Mouse (Mus musculus) kidney, embryonic 15.5 days (tissue): ENCODE data around the gene Ifnl3. TPM values are rescaled to one million over a fixed set of nuclear protein-coding genes. Genes with fewer than 3 reads are reported as not detected.
A peak's percentile ranks its signal among the peaks of the same experiment; 100 is the strongest.
"Not testable (repeated sequence)": the region's sequence is repeated elsewhere in the genome, so short reads cannot be mapped to it uniquely, and the experiment has no call there.

Experiments used
- ATAC-seq: fragments of 200-750 bp; cut with Nextera tagmentation; replicated peaks from 2 replicates; pipeline ENCODE4 v1.8.0; 2017; ENCODE audit warnings: moderate TSS enrichment; ENCODE audit not compliant: low FRiP score
- H3K27ac ChIP-seq: fragments of 300-500 bp; sonication (generic); 2 replicates; pipeline ENCODE4 v1.5.1; 2015; ENCODE audit warnings: mild to moderate bottlenecking, inconsistent platforms
- H3K27me3 ChIP-seq: fragments of 300-500 bp; sonication (generic); 2 replicates; pipeline ENCODE4 v1.6.1; 2015; ENCODE audit warnings: inconsistent platforms
- H3K36me3 ChIP-seq: fragments of 300-500 bp; sonication (generic); 2 replicates; pipeline ENCODE4 v1.6.1; 2015; ENCODE audit warnings: inconsistent platforms
- H3K4me1 ChIP-seq: fragments of 300-500 bp; sonication (generic); 2 replicates; pipeline ENCODE4 v1.6.1; 2015; ENCODE audit warnings: inconsistent platforms
- H3K4me2 ChIP-seq: fragments of 300-500 bp; sonication (generic); 2 replicates; pipeline ENCODE4 v1.6.1; 2015; ENCODE audit warnings: moderate library complexity, mild to moderate bottlenecking, inconsistent platforms
- H3K4me3 ChIP-seq: fragments of 300-500 bp; sonication (generic); replicated peaks from 2 replicates; pipeline ENCODE4 v1.5.1; 2015; ENCODE audit warnings: mild to moderate bottlenecking, inconsistent platforms
- H3K9ac ChIP-seq: fragments of 300-500 bp; sonication (generic); 2 replicates; pipeline ENCODE4 v1.6.1; 2015; ENCODE audit warnings: mild to moderate bottlenecking, inconsistent platforms
- H3K9me3 ChIP-seq: fragments of 300-500 bp; sonication (generic); replicated peaks from 2 replicates; pipeline ENCODE4 v1.6.1; 2016; ENCODE audit warnings: inconsistent platforms
- whole genome bisulfite sequencing: fragments of 180-500 bp; shearing (Covaris S2); methylation state at CpG from one replicate; pipeline ENCODE4 v1.1.7; 2015; ENCODE audit warnings: mixed read lengths; 5-methylcytosine and 5-hydroxymethylcytosine counted together
- polyA plus RNA-seq: library from polyadenylated mRNA; unstranded; fragments of >200 nt; fragmentation: Nextera tagmentation; extraction: Ambion mirVana; gene quantifications from 2 replicates; pipeline ENCODE4 v1.2.1, GENCODE M21; 2015

Gene Ifnl3
- polyA plus RNA-seq, 1 experiment from 2014 or later, result not detected

GRCm38 (mm10) chr7:28510405-28510974 lies 12.1 kb upstream of the Ifnl3 start, which contains the start of gene Ifnl2:
Gene Ifnl2 (minus strand): TSS chr7:28510455.
- ATAC-seq, result not testable (repeated sequence)

DNA sequence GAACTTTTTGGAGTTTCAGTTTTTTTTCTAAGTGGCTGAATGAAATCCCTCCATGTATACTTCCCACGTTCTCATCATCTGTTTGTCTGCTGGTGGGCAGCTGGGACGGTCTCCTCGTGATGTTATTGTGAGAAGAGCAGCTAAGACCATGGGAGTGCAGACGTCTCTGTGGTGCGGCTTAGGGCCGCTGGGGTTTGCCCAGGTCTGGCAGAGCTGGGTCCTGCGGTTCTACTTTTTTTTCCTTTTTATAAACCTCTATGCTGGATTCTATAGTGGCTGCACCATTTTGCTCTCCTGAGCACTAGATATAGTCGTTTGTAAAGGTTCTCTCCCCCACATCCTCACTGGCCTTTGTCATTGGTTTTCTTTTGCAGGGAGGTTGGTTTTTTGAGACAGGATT lies 11.2 kb upstream of the Ifnl3 start:
- no peak overlapping the region for H3K27ac ChIP-seq
- no peak overlapping the region for H3K9ac ChIP-seq
- H3K36me3 ChIP-seq, result no peaks in the 10 kb centered on the region
- H3K4me1 ChIP-seq, result no peaks in the 10 kb centered on the region
- H3K9me3 ChIP-seq, result no peaks in the 10 kb centered on the region
- H3K4me2 ChIP-seq, result no peak overlapping the region
- ATAC-seq, result no peak
- H3K27me3 ChIP-seq, result no peaks in the 10 kb centered on the region
- WGBS, result 71% methylated on average over 8 of the region's 8 CpGs
- no peak overlapping the region for H3K4me3 ChIP-seq

More at GRCm38 (mm10) chr7:28510405-28510974, 12.1 kb upstream of the Ifnl3 start, which contains the start of gene Ifnl2:
- not testable (repeated sequence) for H3K9ac ChIP-seq, H3K27me3 ChIP-seq, H3K9me3 ChIP-seq, H3K27ac ChIP-seq, H3K4me3 ChIP-seq, H3K36me3 ChIP-seq, H3K4me1 ChIP-seq, H3K4me2 ChIP-seq
- WGBS, result 65% methylated on average over 8 of the region's 8 CpGs

DNA sequence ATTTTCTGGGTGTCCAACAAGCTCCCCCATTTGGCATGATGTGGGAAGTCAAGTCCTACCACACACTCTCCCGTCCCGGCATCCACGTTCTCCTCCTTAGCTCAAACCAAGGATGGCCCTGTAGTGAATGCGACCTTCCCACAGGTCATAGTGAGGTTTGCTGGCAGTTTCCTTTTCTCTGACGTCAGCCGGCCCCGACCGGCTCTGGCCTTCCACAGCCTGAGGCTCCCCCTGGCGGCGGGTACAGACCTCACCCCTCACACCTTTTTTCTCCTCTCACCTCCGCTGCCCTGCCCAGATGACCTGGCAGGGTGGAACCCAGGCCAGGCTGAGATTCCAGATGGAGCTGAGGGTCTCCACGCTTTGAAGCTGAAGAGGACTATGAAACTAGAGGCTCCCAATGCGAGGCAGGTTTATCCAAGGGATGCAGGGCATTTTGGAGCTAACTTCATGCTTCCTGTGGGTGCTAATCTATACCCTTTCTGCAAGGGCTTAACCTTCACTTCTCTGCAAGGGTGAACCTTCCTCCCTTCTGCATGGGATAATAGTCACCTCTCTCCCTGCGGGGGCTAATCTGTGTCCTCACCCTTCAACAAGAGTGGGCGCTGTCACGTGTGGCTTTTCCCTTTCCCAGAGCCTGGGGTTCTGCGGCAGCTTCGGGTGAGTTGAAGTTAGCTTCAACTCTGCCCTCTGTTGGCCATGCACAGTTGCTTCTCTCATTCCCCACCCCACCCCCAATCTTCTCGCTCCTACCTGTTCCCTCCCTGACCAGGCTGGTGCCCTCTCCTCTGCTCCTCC lies 5.5 kb downstream of the Ifnl3 start:
- H3K9ac ChIP-seq, result no peak overlapping the region
- peaks cover 8% of the 10 kb centered on the region for H3K4me1 ChIP-seq
- no peaks in the 10 kb centered on the region for H3K9me3 ChIP-seq
- H3K4me3 ChIP-seq, result no peak overlapping the region
- peak overlapping the region; percentile 1; the same call in 1 of the 2 replicates for H3K4me2 ChIP-seq
- H3K36me3 ChIP-seq, result no peaks in the 10 kb centered on the region
- no peaks in the 10 kb centered on the region for H3K27me3 ChIP-seq
- H3K27ac ChIP-seq, result no peak overlapping the region
- peak; percentile 40; the same call in 1 of the 2 replicates for ATAC-seq
- WGBS, result 10% methylated on average over 19 of the region's 19 CpGs

GRCm38 (mm10) chr7:28532005-28532404 lies 9.4 kb downstream of the Ifnl3 start:
- Histone ChIP-seq H3K9me3 (no peaks in the 10 kb centered on the region), H3K27ac (no peak overlapping the region), H3K27me3 (no peaks in the 10 kb centered on the region), H3K9ac (no peak overlapping the region), H3K4me2 (no peak overlapping the region), H3K4me3 (no peak overlapping the region), H3K36me3 (no peaks in the 10 kb centered on the region), H3K4me1 (peaks cover 8% of the 10 kb centered on the region)
- no peak for ATAC-seq
- WGBS, result 44% methylated on average over 8 of the region's 8 CpGs

DNA sequence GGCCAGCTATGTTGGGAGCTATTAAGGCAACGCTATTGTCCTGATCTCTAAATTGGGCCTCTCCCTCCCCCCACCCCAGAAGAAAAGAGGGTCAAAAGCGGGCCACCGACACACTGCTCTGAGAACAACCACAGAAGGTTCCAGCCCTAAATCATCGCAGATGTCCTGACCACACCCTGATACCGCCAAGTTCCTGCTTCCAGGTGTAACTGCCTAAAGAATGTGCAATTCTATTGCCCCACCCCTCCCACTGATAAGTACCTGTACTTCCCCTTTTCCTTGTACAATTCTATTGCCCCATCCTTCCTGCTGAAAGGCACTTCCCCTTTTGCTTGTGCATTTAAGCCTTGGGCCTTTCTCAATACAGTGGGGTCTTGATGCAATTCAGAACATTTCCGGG lies 16.2 kb downstream of the Ifnl3 start:
- H3K4me1 ChIP-seq, ATAC-seq: not testable (repeated sequence)
- WGBS, result 85% methylated on average over 6 of the region's 6 CpGs

DNA sequence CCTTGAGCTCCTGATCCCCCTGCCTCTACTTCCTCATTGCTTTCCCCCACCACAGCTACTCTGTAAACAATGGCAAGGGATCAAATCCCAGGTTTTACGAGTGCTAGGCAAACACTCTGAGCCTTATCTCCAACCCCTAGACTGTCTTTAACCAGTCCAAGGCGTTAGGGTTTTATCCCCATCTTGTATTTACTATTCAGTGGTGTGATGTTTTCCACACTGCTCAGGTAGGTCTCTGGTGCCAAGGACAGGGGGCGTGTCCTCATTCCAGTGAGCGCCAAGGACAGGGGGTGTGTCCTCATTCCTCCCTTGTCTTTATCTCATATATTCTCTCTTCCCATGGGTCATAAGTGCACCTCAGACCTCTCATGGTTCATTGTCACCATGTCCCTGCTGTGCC lies 17.9 kb downstream of the Ifnl3 start, which contains the start of gene Sycn:
Sycn (plus strand) TSS at position 360 of the 400 bp plus-strand sequence.
- H3K27me3 ChIP-seq, result peaks cover 18% of the 10 kb centered on the region
- no peak within 1 kb of the TSS for H3K9ac ChIP-seq
- H3K4me1 ChIP-seq, result peaks cover 13% of the 10 kb centered on the region
- H3K27ac ChIP-seq, result no peak within 1 kb of the TSS
- H3K9me3 ChIP-seq, result no peaks in the 10 kb centered on the region
- no peak within 1 kb of the TSS for H3K4me2 ChIP-seq
- 70% methylated on average over 4 of the region's 4 CpGs for WGBS
- ATAC-seq, result no peak
- no peak within 1 kb of the TSS for H3K4me3 ChIP-seq
- H3K36me3 ChIP-seq, result no peaks in the 10 kb centered on the region

More for the DNA sequence above, 16.2 kb downstream of the Ifnl3 start:
- H3K9me3 ChIP-seq, H3K36me3 ChIP-seq, H3K9ac ChIP-seq, H3K4me3 ChIP-seq, H3K27ac ChIP-seq, H3K27me3 ChIP-seq, H3K4me2 ChIP-seq: not testable (repeated sequence)

DNA sequence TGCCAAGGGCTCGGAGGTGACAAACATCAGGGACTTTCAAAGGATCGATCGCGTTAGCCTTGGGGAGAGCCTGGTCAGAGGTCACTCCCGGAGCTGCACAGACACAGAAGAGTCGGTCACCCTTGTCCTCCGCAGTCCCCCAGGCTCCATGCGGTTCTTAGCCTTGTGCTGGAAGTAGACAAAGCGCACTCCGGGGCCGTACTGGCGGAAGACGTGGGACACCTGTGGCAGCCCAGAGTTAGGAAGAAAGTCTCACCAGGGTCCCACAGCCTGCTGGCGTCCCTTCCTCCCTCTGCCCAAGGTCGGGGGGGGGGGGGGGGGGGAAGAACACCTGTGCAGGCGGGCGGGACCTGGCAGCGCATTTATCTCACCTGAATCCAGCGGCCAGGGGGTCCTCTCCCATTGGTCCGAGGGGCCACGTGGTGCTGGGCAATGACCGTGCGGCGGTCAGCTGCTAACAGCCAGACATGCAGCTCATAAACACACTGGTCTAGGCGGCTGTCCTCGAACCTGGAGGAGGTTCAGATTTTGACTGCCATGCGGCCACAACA lies 21.5 kb downstream of the Ifnl3 start:
- peak; percentile 72; the same call in 1 of the 2 replicates for ATAC-seq
- Histone ChIP-seq H3K9me3 (no peaks in the 10 kb centered on the region), H3K27ac (no peak overlapping the region), H3K36me3 (no peaks in the 10 kb centered on the region), H3K9ac (0 out of 2 replicates have a peak overlapping the region, but pooled peaks have one; percentile 31), H3K4me2 (peak overlapping the region; percentile 61), H3K27me3 (peaks cover 40% of the 10 kb centered on the region), H3K4me3 (peak overlapping the region; percentile 32), H3K4me1 (peaks cover 32% of the 10 kb centered on the region)
- WGBS, result 3% methylated on average over 27 of the region's 27 CpGs

GRCm38 (mm10) chr7:28545048-28545890 lies 22.6 kb downstream of the Ifnl3 start:
- H3K36me3 ChIP-seq, result no peaks in the 10 kb centered on the region
- H3K4me1 ChIP-seq, result peaks cover 32% of the 10 kb centered on the region
- H3K4me3 ChIP-seq, result no peak overlapping the region
- H3K27me3 ChIP-seq, result peaks cover 40% of the 10 kb centered on the region
- no peak overlapping the region for H3K27ac ChIP-seq
- WGBS, result 28% methylated on average over 14 of the region's 14 CpGs
- H3K9me3 ChIP-seq, result no peaks in the 10 kb centered on the region
- H3K9ac ChIP-seq, result no peak overlapping the region
- 0 out of 2 replicates have a peak, but pooled peaks have one; percentile 38 for ATAC-seq
- 0 out of 2 replicates have a peak overlapping the region, but pooled peaks have one; percentile 9 for H3K4me2 ChIP-seq

GRCm38 (mm10) chr7:28545891-28546210 lies 23.2 kb downstream of the Ifnl3 start:
- peaks cover 32% of the 10 kb centered on the region for H3K4me1 ChIP-seq
- H3K27ac ChIP-seq, result no peak overlapping the region
- H3K36me3 ChIP-seq, result no peaks in the 10 kb centered on the region
- no peak overlapping the region for H3K9ac ChIP-seq
- peaks cover 40% of the 10 kb centered on the region for H3K27me3 ChIP-seq
- no peak for ATAC-seq
- H3K4me3 ChIP-seq, result no peak overlapping the region
- H3K9me3 ChIP-seq, result no peaks in the 10 kb centered on the region
- 40% methylated on average over 7 of the region's 7 CpGs for WGBS
- H3K4me2 ChIP-seq, result no peak overlapping the region

DNA sequence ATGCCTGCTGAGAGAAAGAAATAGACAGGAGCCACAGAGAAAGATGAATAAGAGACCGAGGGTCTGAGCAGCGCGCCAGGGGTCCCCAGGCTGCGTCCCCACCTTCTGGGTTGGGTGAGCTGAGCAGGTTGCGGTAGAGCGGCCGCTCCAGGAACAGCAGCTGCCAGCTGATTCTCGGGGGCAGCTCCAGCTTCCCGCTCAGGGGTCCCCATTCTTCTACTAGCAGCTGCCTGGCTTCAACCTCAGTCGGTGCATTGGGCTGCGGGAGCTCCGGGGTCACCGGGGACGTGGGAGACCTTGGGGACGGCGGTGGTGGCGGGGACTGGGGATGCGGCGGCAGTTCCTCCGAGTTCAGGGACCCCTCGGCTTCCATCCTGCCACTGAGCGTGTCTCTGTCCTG lies 24.0 kb downstream of the Ifnl3 start:
- Histone ChIP-seq H3K27ac (no peak overlapping the region), H3K9me3 (no peaks in the 10 kb centered on the region), H3K4me2 (peak overlapping the region; percentile 64), H3K27me3 (peaks cover 40% of the 10 kb centered on the region), H3K4me1 (peaks cover 32% of the 10 kb centered on the region), H3K4me3 (peak overlapping the region; percentile 34), H3K9ac (no peak overlapping the region), H3K36me3 (no peaks in the 10 kb centered on the region)
- WGBS, result under 1% methylated on average over 22 of the region's 22 CpGs
- no peak for ATAC-seq

GRCm38 (mm10) chr7:28547154-28547553 lies 24.5 kb downstream of the Ifnl3 start, which contains the start of gene Nccrp1:
Gene Nccrp1 (minus strand): TSS chr7:28547254.
- H3K27ac ChIP-seq, result no peak within 1 kb of the TSS
- peak within 1 kb of the TSS; percentile 64 for H3K4me2 ChIP-seq
- H3K27me3 ChIP-seq, result peaks cover 40% of the 10 kb centered on the region
- H3K9ac ChIP-seq, result no peak within 1 kb of the TSS
- peak within 1 kb of the TSS; percentile 34 for H3K4me3 ChIP-seq
- H3K4me1 ChIP-seq, result peaks cover 32% of the 10 kb centered on the region
- no peak for ATAC-seq
- H3K9me3 ChIP-seq, result no peaks in the 10 kb centered on the region
- no peaks in the 10 kb centered on the region for H3K36me3 ChIP-seq
- WGBS, result 5% methylated on average over 5 of the region's 5 CpGs
